Mouse (Mus musculus) frontal cortex, postnatal 36 days (tissue): Measurements from ENCODE around the gene Rora.

Experiments
- DNase-seq, 2 experiments: peaks; one replicate each; pipeline ENCODE4 v3.0.0; 2022; ENCODE audit warnings: low spot score in 2 of 2

Gene Rora

GRCm38 (mm10) chr9:69137398-69137797, 483.8 kb downstream of the Rora start:
- no peak for DNase-seq

GRCm38 (mm10) chr9:69140144-69140543, 486.6 kb downstream of the Rora start:
- DNase-seq = no peak

GRCm38 (mm10) chr9:69141859-69142258, 488.3 kb downstream of the Rora start:
- DNase-seq = no peak

DNA sequence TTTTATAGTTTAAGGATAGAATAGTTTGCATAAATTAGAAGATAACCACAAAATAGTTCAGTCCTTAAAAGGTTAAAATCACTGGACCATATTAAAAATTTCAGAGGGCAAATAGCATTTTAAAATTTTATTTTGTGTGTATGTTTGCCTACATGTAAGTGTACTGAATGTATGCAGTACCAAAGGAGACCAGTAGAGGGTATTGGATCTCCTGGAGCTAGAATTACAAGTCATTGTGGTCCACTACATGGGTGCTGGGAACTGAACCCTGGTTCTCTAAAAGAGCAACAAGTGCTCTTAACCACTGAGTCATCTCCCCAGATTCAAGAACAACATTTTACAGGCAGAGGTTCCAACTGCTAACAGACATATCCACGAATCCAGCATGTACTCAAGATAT, 493.4 kb downstream of the Rora start:
- DNase-seq = no peak

DNA sequence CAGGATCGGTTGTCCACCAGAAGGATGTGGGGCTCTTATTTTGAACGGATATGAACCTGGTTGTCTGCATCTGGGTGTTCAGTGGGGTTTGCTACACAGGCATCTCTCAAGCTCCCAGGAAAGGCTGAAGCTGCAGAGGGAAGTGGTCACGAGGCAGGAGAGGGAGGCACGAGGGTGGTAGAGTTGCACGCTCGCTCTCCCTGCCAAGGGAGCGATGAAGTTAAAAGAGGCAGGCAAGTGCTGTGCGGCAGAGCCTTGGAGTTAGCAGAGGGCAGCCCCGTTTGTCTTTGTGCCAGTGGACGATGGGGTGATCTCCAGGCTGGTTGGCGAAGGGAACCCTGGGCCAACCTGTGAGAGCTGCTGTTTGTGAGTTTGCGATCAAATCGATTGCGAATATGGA, 496.6 kb downstream of the Rora start:
- DNase-seq = peak; percentile 11 to 23

DNA sequence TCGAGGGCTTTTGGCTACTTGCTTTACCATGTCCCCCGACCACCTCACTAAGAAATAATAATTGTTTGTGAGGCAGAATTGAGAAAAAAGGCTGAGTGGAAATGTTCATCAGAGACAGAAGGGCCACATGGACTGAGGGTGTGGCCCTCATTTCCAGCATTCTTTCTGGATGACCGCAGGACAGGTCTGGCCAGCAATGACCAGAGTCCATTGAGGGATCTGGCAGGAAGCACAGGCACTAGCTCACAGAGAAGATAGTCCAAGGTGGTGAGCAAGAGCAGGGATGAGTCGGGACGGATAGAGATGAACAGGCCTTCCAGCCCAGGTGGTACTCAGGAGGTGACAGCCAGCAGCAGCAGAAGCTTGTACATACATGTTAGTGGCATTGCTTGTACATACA, 501.1 kb downstream of the Rora start:
- DNase-seq = no peak

- DNase-seq = no peak
Observed at GRCm38 (mm10) chr9:69155836-69156595, 502.4 kb downstream of the Rora start.

GRCm38 (mm10) chr9:69160818-69161217, 507.2 kb downstream of the Rora start:
- DNase-seq = no peak

- peak; percentile 5 to 6 for DNase-seq
Observed at GRCm38 (mm10) chr9:69164653-69165052, 511.1 kb downstream of the Rora start.

GRCm38 (mm10) chr9:69165096-69165836, 511.7 kb downstream of the Rora start:
- DNase-seq = no peak

GRCm38 (mm10) chr9:69174061-69174460, 520.5 kb downstream of the Rora start:
- DNase-seq = no peak

- DNase-seq = no peak
Observed at GRCm38 (mm10) chr9:69174527-69175116, 521.0 kb downstream of the Rora start.

- DNase-seq = no peak
Observed at GRCm38 (mm10) chr9:69176988-69177387, 523.4 kb downstream of the Rora start.

GRCm38 (mm10) chr9:69179224-69179623, 525.6 kb downstream of the Rora start:
- DNase-seq = no peak

GRCm38 (mm10) chr9:69180961-69181360, 527.4 kb downstream of the Rora start:
- no peak for DNase-seq

- DNase-seq = no peak
Observed at GRCm38 (mm10) chr9:69181411-69181810, 527.8 kb downstream of the Rora start.

GRCm38 (mm10) chr9:69183888-69184287, 530.3 kb downstream of the Rora start:
- no peak for DNase-seq

- no peak for DNase-seq
Observed at GRCm38 (mm10) chr9:69190726-69191125, 537.1 kb downstream of the Rora start.

DNA sequence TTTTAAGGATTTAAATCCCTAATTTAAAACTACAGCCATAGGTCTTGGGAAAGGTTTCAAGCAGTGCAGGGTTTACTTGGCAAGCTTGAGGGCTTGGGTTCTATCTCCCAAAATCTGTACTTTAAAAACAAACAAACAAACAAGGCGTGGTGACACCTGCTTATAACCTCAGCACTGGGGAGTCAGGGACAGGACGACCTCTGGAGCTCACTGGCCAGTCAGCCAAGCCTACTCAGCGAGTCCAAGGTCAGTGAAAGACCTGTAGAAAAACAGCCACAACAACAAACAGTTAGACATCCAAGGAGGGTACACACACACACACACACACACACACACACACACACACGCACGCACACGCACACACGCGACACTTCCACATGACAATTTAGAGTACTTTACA, 538.9 kb downstream of the Rora start:
- DNase-seq = no peak

DNA sequence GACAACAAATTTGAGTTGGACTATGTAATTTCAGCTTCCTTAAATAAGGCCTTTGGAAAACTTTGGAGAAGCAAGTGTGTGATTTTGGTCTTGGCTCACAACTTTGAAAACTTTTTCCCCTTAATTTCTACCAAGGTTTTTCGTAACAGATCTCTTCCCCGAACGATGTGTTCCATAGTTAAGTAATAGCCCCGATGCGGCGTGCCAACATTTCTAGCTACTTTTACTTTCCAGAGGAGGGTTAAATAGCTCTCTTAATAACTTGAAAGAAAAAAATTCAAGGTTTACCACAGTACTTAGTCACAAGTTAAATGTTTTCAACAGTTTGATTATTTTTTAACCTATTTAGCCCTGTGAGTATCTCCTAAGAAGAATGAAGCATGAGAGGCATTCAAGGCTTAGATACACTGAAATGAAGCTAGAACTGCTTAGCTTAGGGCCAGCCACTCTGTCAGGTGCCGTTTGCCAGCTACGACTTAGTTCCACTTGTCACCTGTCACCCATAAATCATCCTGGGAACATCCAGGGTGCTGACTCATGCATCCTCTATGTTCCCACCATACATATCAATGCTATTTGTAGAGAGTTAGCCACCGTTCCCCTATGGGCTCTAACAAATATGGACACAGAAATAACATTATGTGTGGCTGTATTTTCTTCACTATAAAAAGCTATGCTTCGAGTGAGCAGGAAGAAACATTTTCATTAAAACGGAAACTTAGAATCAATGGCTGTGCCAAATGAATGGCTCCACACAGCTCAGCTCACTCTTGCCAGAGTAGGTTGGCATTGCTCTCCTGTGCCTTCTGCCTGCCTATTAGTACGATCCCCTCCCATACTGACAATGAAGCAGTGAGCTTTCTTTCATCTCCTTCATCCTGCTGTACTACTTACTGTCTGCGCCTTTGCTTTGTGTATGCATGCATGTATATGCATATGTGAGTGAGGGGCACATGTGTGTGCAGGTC, 541.3 kb downstream of the Rora start:
- no peak for DNase-seq

- DNase-seq = peak; percentile 31 to 63
Observed at GRCm38 (mm10) chr9:69213796-69214195, 560.2 kb downstream of the Rora start.

DNA sequence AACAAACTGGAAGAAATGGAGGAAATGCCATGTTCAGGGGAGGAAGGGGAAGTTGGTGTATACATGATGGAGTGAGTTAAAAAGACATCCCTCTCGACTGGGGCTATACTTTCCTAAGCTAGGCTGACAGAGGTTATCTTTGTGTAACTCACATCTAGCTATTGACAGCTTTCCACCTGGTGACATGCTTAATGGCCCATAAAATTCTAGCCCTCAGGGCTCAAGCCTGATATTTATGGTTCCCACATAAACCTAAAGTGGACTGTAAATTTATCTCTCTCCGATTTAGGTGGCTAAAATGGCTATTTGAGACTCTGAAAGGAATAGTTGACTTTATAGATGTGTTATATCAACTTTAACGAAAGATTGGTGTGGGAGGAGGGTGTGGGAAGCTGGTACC, 571.3 kb downstream of the Rora start:
- no peak for DNase-seq
